22 mouse cellular contexts compared by ENCODE assay signal in genomic region chr9:42627146-42627545, GRCm38 (mm10).
DNase-seq lines count a peak whose midpoint lies in the region; ATAC-seq lines count a peak whose summit lies in the region.
"Had no signal": no experiment of that assay in that cellular context is flagged by ENCODE, and none has a peak within 500 bp of the region (broad histone marks: within the 10 kb centered on the region; RNA-seq: fewer than 3 reads in every experiment).

No protein-coding gene starts in this region.

- no peak overlapping the region for H3K9ac ChIP-seq in forebrain, embryonic 12.5 days
- no peak overlapping the region for H3K9ac ChIP-seq in forebrain, embryonic 15.5 days (replicated peaks)
- H3K9ac ChIP-seq: limb, embryonic 13.5 days; midbrain, embryonic 13.5 days had no signal

- ATAC-seq in forebrain, embryonic 12.5 days (ENCODE audit: low FRiP score) = no peak
- ATAC-seq in forebrain, embryonic 15.5 days (replicated peaks) = 0 out of 2 replicates have a peak, but pooled peaks have one; percentile 36
- ATAC-seq: intestine, postnatal 0 days had no signal

- no peaks in the 10 kb centered on the region for H3K36me3 ChIP-seq in forebrain, embryonic 12.5 days (replicated peaks)
- H3K36me3 ChIP-seq in forebrain, embryonic 15.5 days = no peaks in the 10 kb centered on the region
- H3K36me3 ChIP-seq: limb, embryonic 13.5 days; midbrain, embryonic 13.5 days had no signal

- peak; percentile 41 for DNase-seq in layer of hippocampus, adult 11-12 months (ENCODE audit: low spot score)
- no peak for DNase-seq in layer of hippocampus, postnatal 25 days (ENCODE audit: extremely low spot score in 1 of 2, low spot score in 1 of 2)
- DNase-seq in layer of hippocampus, postnatal 14 days (ENCODE audit: low spot score in 2 of 2) = peak; percentile 46 to 55
- no peak for DNase-seq in kidney, adult 8-10 months
- DNase-seq in thymus, postnatal 14 days = no peak
- DNase-seq: adrenal gland, adult 8-10 months; B cell, adult 2 months; gastrocnemius, adult 2 months; gastrocnemius, postnatal 36 days; heart, adult 18-20 months; heart, postnatal 36 days; kidney, postnatal 14 days; spleen, adult 18-20 months had no signal

- H3K27ac ChIP-seq in forebrain, embryonic 12.5 days = peak overlapping the region; percentile 44; the same call in 1 of the 2 replicates
- H3K27ac ChIP-seq in forebrain, embryonic 15.5 days (replicated peaks) = peak overlapping the region; percentile 66
- H3K27ac ChIP-seq: gastrocnemius, adult 2 months; left cerebral cortex, adult 2 months; limb, embryonic 13.5 days had no signal

- no peaks in the 10 kb centered on the region for H3K9me3 ChIP-seq in forebrain, embryonic 12.5 days
- no peaks in the 10 kb centered on the region for H3K9me3 ChIP-seq in forebrain, embryonic 15.5 days
- H3K9me3 ChIP-seq: limb, embryonic 13.5 days; megakaryocyte, embryonic 14.5 days; midbrain, embryonic 13.5 days had no signal

- WGBS in forebrain, embryonic 12.5 days = 57% methylated on average over 8 of the region's 8 CpGs
- 37% methylated on average over 8 of the region's 8 CpGs for WGBS in forebrain, embryonic 15.5 days

- peaks cover 30% of the 10 kb centered on the region for H3K4me1 ChIP-seq in forebrain, embryonic 12.5 days
- peaks cover 31% of the 10 kb centered on the region for H3K4me1 ChIP-seq in forebrain, embryonic 15.5 days

- H3K27me3 ChIP-seq in forebrain, embryonic 12.5 days = no peaks in the 10 kb centered on the region
- no peaks in the 10 kb centered on the region for H3K27me3 ChIP-seq in forebrain, embryonic 15.5 days
- H3K27me3 ChIP-seq: midbrain, embryonic 13.5 days had no signal

- H3K4me3 ChIP-seq in forebrain, embryonic 12.5 days (replicated peaks) = no peak overlapping the region
- no peak overlapping the region for H3K4me3 ChIP-seq in forebrain, embryonic 15.5 days
- H3K4me3 ChIP-seq: gastrocnemius, adult 2 months; left cerebral cortex, adult 2 months; limb, embryonic 13.5 days; megakaryocyte, embryonic 14.5 days; midbrain, embryonic 13.5 days had no signal

- no peak overlapping the region for H3K4me2 ChIP-seq in forebrain, embryonic 12.5 days
- no peak overlapping the region for H3K4me2 ChIP-seq in forebrain, embryonic 15.5 days (replicated peaks)
- H3K4me2 ChIP-seq: heart, embryonic 11.5 days; limb, embryonic 13.5 days; liver, embryonic 11.5 days; midbrain, embryonic 13.5 days had no signal

Comparison
In these comparisons a context has a peak if more than half of its experiments do, and no peak if none do; other contexts are left out.
1. DNase-seq: peak in layer of hippocampus, adult 11-12 months (single experiment) and layer of hippocampus, postnatal 14 days (2 of 2); none in layer of hippocampus, postnatal 25 days (0 of 2), kidney, adult 8-10 months (0 of 2) and thymus, postnatal 14 days (single experiment).